Mouse (Mus musculus) neural tube, embryonic 11.5 days (tissue): ENCODE data around the gene Wdr1. TPM values are rescaled to one million over a fixed set of nuclear protein-coding genes. Genes with fewer than 3 reads are reported as not detected.

Experiments used
- ATAC-seq: fragments of 200-750 bp; cut with Nextera tagmentation; 2 replicates; pipeline ENCODE4 v1.8.0; 2017; ENCODE audit warnings: moderate number of reproducible peaks, mild to moderate bottlenecking, moderate TSS enrichment, moderate library complexity; ENCODE audit not compliant: insufficient read depth, low FRiP score, low TSS enrichment
- DNase-seq: peaks from one replicate; pipeline ENCODE4 v3.0.0-alpha.2; 2015; ENCODE audit warnings: low spot score
- H3K27ac ChIP-seq: fragments of 300-500 bp; sonication (generic); 2 replicates; pipeline ENCODE4 v1.5.1; 2014; ENCODE audit warnings: low read depth, mild to moderate bottlenecking, low read length
- H3K27me3 ChIP-seq: fragments of 300-500 bp; sonication (generic); 2 replicates; pipeline ENCODE4 v1.6.1; 2014; ENCODE audit warnings: mild to moderate bottlenecking, low read length, mixed read lengths; ENCODE audit not compliant: control insufficient read depth, insufficient read depth
- H3K36me3 ChIP-seq: fragments of 300-500 bp; sonication (generic); 2 replicates; pipeline ENCODE4 v1.6.1; 2014; ENCODE audit warnings: mild to moderate bottlenecking, low read length, moderate library complexity, mixed read lengths; ENCODE audit not compliant: control insufficient read depth, insufficient read depth
- H3K4me1 ChIP-seq: fragments of 300-500 bp; sonication (generic); 2 replicates; pipeline ENCODE4 v1.6.1; 2014; ENCODE audit warnings: low read length, mixed read lengths; ENCODE audit not compliant: control insufficient read depth, insufficient read depth
- H3K4me2 ChIP-seq: fragments of 300-500 bp; sonication (generic); 2 replicates; pipeline ENCODE4 v1.6.1; 2014; ENCODE audit warnings: low read depth, mild to moderate bottlenecking, moderate library complexity
- H3K4me3 ChIP-seq: fragments of 300-500 bp; sonication (generic); 2 replicates; pipeline ENCODE4 v1.5.1; 2014; ENCODE audit warnings: low read depth, low read length
- H3K9ac ChIP-seq: fragments of 300-500 bp; sonication (generic); 2 replicates; pipeline ENCODE4 v1.6.1; 2014; ENCODE audit warnings: mild to moderate bottlenecking, low read length
- H3K9me3 ChIP-seq: fragments of 300-500 bp; sonication (generic); 2 replicates; pipeline ENCODE4 v1.6.1; 2016; ENCODE audit warnings: low read length; ENCODE audit not compliant: control insufficient read depth
- WGBS: fragments of 180-500 bp; shearing (Covaris S2); extraction: QIAGEN DNeasy Blood & Tissue Kit; methylation state at CpG from one replicate; pipeline ENCODE4 v1.1.7; 2014; 5-methylcytosine and 5-hydroxymethylcytosine counted together
- polyA plus RNA-seq: library from polyadenylated mRNA; unstranded; fragments of >200 nt; fragmentation: Nextera tagmentation; extraction: Ambion mirVana; gene quantifications from 2 replicates; pipeline ENCODE4 v1.2.1, GENCODE M21; 2014

The Wdr1 gene
- polyA plus RNA-seq, 1 experiment from 2014 or later: 170 TPM

DNA sequence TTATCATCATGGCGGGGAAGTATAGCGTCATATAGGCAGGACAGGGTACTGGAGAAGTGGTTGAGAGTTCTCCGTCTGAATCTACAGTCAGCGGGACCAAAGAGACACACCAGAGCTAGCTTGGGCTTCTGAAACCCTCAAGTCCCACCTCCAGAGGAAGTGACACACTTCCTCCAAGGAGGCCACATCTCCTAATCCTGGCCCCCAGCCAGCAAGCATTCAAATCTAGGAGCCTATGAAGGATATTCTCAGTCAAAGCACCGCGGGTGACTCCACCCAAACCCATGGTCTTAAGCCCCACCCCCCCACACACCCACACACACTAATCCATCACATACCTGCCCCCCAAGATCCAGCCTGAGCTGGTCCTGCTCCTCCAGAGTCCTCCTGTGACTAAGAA is 69.1 kb downstream of the Wdr1 start:
- H3K9ac ChIP-seq: no peak overlapping the region
- no peak overlapping the region for H3K27ac ChIP-seq
- DNase-seq (no peak), ATAC-seq (no peak)
- H3K9me3 ChIP-seq: no peaks in the 10 kb centered on the region
- H3K4me3 ChIP-seq: no peak overlapping the region
- no peaks in the 10 kb centered on the region for H3K36me3 ChIP-seq
- no peaks in the 10 kb centered on the region for H3K27me3 ChIP-seq
- H3K4me1 ChIP-seq: no peaks in the 10 kb centered on the region
- H3K4me2 ChIP-seq: no peak overlapping the region
- 92% methylated on average over 6 of the region's 6 CpGs for WGBS

DNA sequence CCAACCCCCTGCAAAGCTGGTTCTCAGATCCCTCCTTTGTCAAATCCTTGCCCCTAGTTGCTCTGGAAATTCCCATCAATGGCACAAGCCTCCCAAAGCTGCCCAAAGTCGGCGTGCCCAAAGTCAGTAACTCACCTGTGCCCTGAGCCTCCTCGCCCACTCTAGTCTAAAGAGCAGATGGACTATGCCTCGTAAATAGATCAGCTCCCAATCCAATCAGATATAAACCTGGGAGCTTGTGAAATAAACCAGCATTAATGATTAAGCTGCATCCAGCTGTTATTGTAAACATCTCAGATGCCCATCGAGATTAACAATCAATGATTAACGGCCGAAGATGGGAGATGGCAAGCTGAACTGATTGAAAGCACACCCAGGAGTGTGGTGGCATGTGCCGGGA is 71.3 kb downstream of the Wdr1 start:
- Histone ChIP-seq H3K27ac (no peak overlapping the region), H3K9ac (no peak overlapping the region), H3K4me1 (no peaks in the 10 kb centered on the region), H3K4me3 (no peak overlapping the region), H3K27me3 (no peaks in the 10 kb centered on the region), H3K36me3 (no peaks in the 10 kb centered on the region), H3K4me2 (no peak overlapping the region), H3K9me3 (no peaks in the 10 kb centered on the region)
- DNase-seq (no peak), ATAC-seq (no peak)
- WGBS: 86% methylated on average over 8 of the region's 8 CpGs

DNA sequence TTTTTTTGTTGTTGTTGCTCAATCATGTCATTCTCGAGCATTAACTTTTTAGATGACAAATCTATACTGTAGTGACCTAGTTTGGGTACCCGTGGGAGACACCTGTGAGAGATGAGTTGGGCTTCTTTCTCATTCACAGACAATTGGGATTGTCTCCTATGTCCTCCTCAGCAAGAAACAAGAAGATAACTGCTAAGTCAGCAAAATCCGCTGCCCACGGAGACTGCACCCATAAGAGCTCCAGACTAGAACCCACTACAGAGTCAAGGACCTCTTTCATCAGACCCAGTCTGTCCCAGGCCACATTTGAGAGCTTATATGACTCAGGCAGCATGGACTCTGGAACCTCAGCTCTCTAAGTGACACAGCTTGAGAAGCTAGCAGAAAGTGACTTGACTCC is 73.3 kb downstream of the Wdr1 start:
- no peak overlapping the region for H3K27ac ChIP-seq
- ATAC-seq (no peak), DNase-seq (no peak)
- no peak overlapping the region for H3K9ac ChIP-seq
- no peak overlapping the region for H3K4me3 ChIP-seq
- H3K27me3 ChIP-seq: no peaks in the 10 kb centered on the region
- H3K9me3 ChIP-seq: no peaks in the 10 kb centered on the region
- H3K4me1 ChIP-seq: no peaks in the 10 kb centered on the region
- no peak overlapping the region for H3K4me2 ChIP-seq
- no peaks in the 10 kb centered on the region for H3K36me3 ChIP-seq
- WGBS: 90% methylated on average over 4 of the region's 4 CpGs

DNA sequence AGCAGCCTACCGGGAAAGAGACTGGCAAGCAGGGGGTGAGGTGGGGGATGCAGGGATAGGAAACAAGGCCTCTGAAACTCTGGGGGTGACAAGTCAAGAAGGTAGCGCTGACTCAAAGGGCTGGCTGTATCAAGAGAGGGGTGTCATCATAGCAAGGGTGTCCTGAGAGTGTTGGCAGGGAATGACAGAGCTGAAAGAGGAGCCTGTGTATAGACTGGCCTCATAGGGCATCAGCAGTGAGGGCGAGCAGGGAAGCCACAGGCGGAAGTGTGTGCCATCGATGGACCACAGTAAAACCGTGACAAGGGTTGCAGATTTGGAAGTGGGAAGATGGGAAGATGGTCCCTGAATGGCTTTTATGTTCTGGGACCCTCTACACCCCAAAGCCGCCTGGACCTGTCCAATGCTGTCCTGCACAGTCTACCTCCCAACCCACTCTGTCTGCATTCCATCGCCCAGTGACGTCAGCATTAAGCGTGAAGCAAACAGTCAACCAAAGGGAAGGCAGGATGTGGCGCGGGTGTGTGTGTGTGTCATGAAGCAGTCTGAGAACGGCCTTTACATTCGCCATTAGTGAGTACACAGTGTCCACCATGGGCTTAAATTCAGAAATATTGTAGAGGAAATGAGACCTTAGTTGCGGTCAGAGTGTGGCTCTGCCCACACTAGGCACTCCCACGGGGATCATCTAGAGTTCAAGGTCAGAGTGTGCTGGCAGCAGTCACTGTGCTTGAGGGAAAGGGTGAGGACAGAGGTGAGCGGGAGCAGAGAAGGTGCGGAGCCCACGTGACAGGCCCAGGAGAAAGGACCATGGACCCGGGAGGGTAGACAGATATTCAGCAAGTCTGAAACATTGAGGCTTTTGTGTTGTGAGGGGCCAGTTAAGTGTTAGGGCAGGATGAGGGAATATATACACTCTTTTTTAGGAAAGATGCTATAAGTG is 74.1 kb downstream of the Wdr1 start:
- no peaks in the 10 kb centered on the region for H3K36me3 ChIP-seq
- H3K9ac ChIP-seq: no peak overlapping the region
- ATAC-seq (no peak), DNase-seq (no peak)
- no peak overlapping the region for H3K4me2 ChIP-seq
- H3K9me3 ChIP-seq: no peaks in the 10 kb centered on the region
- H3K27me3 ChIP-seq: no peaks in the 10 kb centered on the region
- no peaks in the 10 kb centered on the region for H3K4me1 ChIP-seq
- WGBS: 85% methylated on average over 20 of the region's 20 CpGs
- H3K4me3 ChIP-seq: no peak overlapping the region
- H3K27ac ChIP-seq: no peak overlapping the region

DNA sequence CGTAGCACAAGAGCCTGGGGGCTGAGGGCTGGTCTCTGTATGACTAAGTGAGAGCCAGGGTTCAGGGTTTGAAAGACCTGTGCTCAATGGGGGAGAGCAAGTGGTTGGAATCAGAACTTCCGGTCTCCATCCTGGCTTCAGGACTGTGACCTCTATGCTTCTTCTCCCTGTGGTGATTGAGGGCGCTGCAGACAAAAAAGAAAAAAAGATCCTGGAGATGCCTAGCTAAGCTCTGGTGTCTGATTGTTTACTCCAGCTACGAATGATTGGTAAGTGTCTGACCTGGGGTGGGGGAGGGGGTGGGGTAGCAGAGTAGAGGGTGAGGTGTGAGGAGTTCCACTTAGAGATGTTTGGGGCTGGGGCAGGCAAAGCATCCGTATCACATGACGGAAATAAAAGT is 75.0 kb downstream of the Wdr1 start:
- Histone ChIP-seq H3K4me2 (no peak overlapping the region), H3K9me3 (no peaks in the 10 kb centered on the region), H3K27ac (no peak overlapping the region), H3K4me1 (no peaks in the 10 kb centered on the region), H3K27me3 (peaks cover under 1% of the 10 kb centered on the region; the same call in 1 of the 2 replicates), H3K36me3 (no peaks in the 10 kb centered on the region), H3K9ac (no peak overlapping the region), H3K4me3 (no peak overlapping the region)
- DNase-seq (no peak), ATAC-seq (no peak)
- 56% methylated on average over 6 of the region's 6 CpGs for WGBS

DNA sequence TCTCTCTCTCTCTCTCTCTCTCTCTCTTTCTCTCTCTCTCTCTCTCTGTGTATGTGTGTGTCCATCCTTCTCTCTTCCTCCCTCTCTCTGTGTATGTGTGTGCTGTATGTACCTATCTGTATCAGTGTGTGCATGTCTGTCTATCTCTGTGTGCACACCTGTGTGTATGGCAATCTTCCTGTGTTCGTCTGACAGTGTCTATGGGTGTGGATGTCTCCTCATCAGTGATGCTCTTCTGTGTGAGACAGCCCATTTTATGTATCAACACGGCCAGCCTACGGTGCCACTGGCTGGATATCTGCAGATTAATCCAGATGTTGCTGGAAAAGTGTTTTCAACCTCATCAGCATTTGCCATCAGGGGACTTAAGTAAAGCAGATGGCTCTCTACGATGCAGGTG is 75.8 kb downstream of the Wdr1 start:
- Histone ChIP-seq H3K27ac (no peak overlapping the region), H3K27me3 (peaks cover 2% of the 10 kb centered on the region; the same call in 1 of the 2 replicates), H3K4me2 (no peak overlapping the region), H3K9ac (no peak overlapping the region), H3K9me3 (no peaks in the 10 kb centered on the region), H3K36me3 (no peaks in the 10 kb centered on the region), H3K4me1 (no peaks in the 10 kb centered on the region), H3K4me3 (no peak overlapping the region)
- no peak for DNase-seq
- no peak for ATAC-seq
- 88% methylated on average over 4 of the region's 4 CpGs for WGBS

DNA sequence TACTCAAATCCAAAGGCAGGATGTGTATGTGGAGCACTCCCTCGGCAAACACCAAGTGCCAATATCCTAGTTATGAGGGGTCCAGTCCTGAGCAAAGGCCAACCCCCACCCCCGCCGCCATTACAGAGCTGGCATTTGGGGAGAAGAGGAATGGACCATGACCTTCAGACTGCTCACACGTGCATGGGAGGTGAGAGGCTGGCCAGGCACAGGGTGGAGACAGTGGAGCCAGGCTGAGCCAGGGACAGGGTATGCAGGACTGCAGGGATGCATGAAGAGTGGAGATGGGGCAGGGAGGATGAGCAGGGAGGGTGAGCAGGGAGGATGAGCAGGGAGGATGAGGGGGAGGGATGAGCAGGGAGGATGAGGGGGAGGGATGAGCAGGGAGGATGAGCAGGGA is 77.1 kb downstream of the Wdr1 start:
- no peak overlapping the region for H3K4me3 ChIP-seq
- H3K27ac ChIP-seq: no peak overlapping the region
- ATAC-seq (no peak), DNase-seq (no peak)
- peaks cover 2% of the 10 kb centered on the region; the same call in 1 of the 2 replicates for H3K27me3 ChIP-seq
- no peak overlapping the region for H3K4me2 ChIP-seq
- H3K36me3 ChIP-seq: no peaks in the 10 kb centered on the region
- peaks cover under 1% of the 10 kb centered on the region; the same call in 1 of the 2 replicates for H3K4me1 ChIP-seq
- no peaks in the 10 kb centered on the region for H3K9me3 ChIP-seq
- no peak overlapping the region for H3K9ac ChIP-seq
- 71% methylated on average over 4 of the region's 4 CpGs for WGBS

DNA sequence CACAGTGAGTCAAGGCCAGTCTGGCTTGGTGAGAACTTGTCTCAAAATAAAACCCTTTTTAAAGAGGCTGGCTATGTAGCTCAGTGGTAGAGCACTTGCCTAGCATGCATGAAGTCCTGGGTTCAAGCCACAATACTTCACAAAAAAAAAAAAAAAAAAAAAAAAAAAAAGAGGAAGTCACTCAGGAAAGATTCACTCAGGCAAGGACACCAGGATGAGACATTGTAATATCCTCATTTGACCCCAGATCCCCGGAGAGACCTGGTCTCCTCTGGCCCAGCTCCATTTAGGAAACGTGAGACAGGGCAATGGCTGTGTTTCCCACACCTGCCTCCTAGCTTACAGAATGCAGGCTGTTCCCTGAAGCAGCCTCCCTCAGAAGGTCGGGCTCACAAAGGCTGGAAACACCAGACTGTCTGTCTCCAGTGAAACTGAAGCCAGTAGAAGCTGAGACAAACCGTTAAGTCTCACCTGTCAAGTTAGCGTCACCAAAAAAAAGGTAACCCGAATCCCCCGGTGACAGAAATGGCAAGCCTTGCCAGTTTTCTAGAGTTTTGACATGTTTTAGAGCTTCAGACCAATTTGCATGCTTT is 79.4 kb downstream of the Wdr1 start:
- no peaks in the 10 kb centered on the region for H3K9me3 ChIP-seq
- no peak overlapping the region for H3K4me2 ChIP-seq
- H3K27ac ChIP-seq: no peak overlapping the region
- H3K4me1 ChIP-seq: peaks cover 10% of the 10 kb centered on the region
- no peak overlapping the region for H3K9ac ChIP-seq
- no peaks in the 10 kb centered on the region for H3K36me3 ChIP-seq
- H3K27me3 ChIP-seq: peaks cover 2% of the 10 kb centered on the region; the same call in 1 of the 2 replicates
- DNase-seq (no peak), ATAC-seq (no peak)
- H3K4me3 ChIP-seq: no peak overlapping the region
- WGBS: 79% methylated on average over 7 of the region's 7 CpGs
